Mouse (Mus musculus) embryonic facial prominence, embryonic 12.5 days (tissue): ENCODE data around the gene Spen. TPM values are rescaled to one million over a fixed set of nuclear protein-coding genes. Genes with fewer than 3 reads are reported as not detected.
"Not testable (repeated sequence)": the region's sequence is repeated elsewhere in the genome, so short reads cannot be mapped to it uniquely, and the experiment has no call there.

Experiments
- ATAC-seq: fragments of 200-750 bp; cut with Nextera tagmentation; 2 replicates; pipeline ENCODE4 v1.8.0; 2017; ENCODE audit not compliant: insufficient number of reproducible peaks, insufficient read depth, low FRiP score, low TSS enrichment
- H3K27ac ChIP-seq: fragments of 300-500 bp; sonication (generic); 2 replicates; pipeline ENCODE4 v1.5.1; 2016; ENCODE audit warnings: mild to moderate bottlenecking
- H3K27me3 ChIP-seq: fragments of 300-500 bp; sonication (generic); 2 replicates; pipeline ENCODE4 v1.6.1; 2016; ENCODE audit warnings: mild to moderate bottlenecking, moderate library complexity
- H3K36me3 ChIP-seq: fragments of 300-500 bp; sonication (generic); 2 replicates; pipeline ENCODE4 v1.6.1; 2016; ENCODE audit warnings: mild to moderate bottlenecking
- H3K4me1 ChIP-seq: fragments of 300-500 bp; sonication (generic); 2 replicates; pipeline ENCODE4 v1.6.1; 2016
- H3K4me2 ChIP-seq: fragments of 300-500 bp; sonication (generic); replicated peaks from 2 replicates; pipeline ENCODE4 v1.6.1; 2016; ENCODE audit warnings: mild to moderate bottlenecking, moderate library complexity
- H3K4me3 ChIP-seq: fragments of 300-500 bp; sonication (generic); 2 replicates; pipeline ENCODE4 v1.5.1; 2016; ENCODE audit warnings: mild to moderate bottlenecking
- H3K9ac ChIP-seq: fragments of 300-500 bp; sonication (generic); 2 replicates; pipeline ENCODE4 v1.6.1; 2016; ENCODE audit warnings: mild to moderate bottlenecking, moderate library complexity
- H3K9me3 ChIP-seq: fragments of 300-500 bp; sonication (generic); 2 replicates; pipeline ENCODE4 v1.6.1; 2016; ENCODE audit warnings: mild to moderate bottlenecking, moderate library complexity
- WGBS: fragments of 180-500 bp; shearing (Covaris S2); methylation state at CpG from one replicate; pipeline ENCODE4 v1.1.7; 2016; 5-methylcytosine and 5-hydroxymethylcytosine counted together
- polyA plus RNA-seq: library from polyadenylated mRNA; unstranded; fragments of >200 nt; fragmentation: Nextera tagmentation; extraction: Ambion mirVana; gene quantifications from 2 replicates; pipeline ENCODE4 v1.2.1, GENCODE M21; 2016

Gene Spen
- polyA plus RNA-seq, 1 experiment from 2014 or later = 15.0 TPM

DNA sequence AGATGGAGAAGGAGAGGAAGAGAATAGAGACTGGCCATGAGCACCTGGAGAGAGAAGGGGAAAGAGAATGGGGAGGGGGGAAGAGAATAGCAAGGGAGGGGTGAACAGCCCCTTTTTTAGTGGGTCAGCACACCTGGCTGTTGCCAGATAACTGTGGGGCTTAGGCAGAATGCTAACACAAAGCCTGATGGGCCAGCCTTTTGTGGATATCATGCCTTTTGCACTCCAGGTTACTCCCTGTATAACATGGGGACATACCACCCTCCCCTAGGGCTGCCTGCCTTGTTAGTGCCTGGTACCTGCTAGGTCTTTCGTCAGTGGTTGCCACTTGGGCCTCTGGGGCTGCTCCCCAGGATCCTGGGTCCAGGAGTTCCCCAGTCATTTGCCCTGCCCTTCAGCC is 32.4 kb upstream of the Spen start:
- Histone ChIP-seq H3K9me3 (no peaks in the 10 kb centered on the region), H3K4me2 (no peak overlapping the region), H3K4me1 (0 out of 2 replicates have a peak, but pooled peaks cover 4% of the 10 kb centered on the region), H3K4me3 (no peak overlapping the region), H3K36me3 (no peaks in the 10 kb centered on the region), H3K27ac (no peak overlapping the region), H3K27me3 (no peaks in the 10 kb centered on the region), H3K9ac (no peak overlapping the region)
- ATAC-seq = no peak
- WGBS = 81% methylated on average over 1 of the region's 1 CpGs

- 61% methylated on average over 6 of the region's 6 CpGs for WGBS
Measured at GRCm38 (mm10) chr4:141570004-141570403, 31.6 kb upstream of the Spen start.

DNA sequence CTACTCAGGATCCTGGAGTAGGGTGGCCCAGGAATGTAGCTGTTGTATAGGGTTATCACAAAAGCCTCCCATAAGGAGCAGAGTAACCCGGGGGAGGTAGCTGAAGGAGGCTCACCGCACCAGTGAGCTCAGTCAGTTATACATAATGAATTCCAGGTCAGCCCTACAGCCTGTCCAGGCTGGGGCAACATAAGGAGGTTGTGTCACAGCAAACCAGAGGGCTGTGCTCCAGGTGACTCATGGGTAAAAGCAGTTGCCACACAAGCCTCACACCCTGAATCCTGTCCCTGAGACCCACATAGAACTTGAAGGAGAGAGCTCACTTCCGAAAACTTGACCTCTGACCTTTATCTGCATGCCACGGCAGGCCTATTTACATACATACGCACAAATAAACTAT is 30.6 kb upstream of the Spen start:
- Histone ChIP-seq H3K4me2 (no peak overlapping the region), H3K27me3 (no peaks in the 10 kb centered on the region), H3K4me3 (no peak overlapping the region), H3K4me1 (no peaks in the 10 kb centered on the region), H3K27ac (no peak overlapping the region), H3K36me3 (no peaks in the 10 kb centered on the region), H3K9me3 (no peaks in the 10 kb centered on the region), H3K9ac (no peak overlapping the region)
- WGBS = 76% methylated on average over 5 of the region's 5 CpGs
- no peak for ATAC-seq

More at GRCm38 (mm10) chr4:141570004-141570403, 31.6 kb upstream of the Spen start:
- H3K4me3 ChIP-seq = no peak overlapping the region
- H3K27me3 ChIP-seq = no peaks in the 10 kb centered on the region
- no peaks in the 10 kb centered on the region for H3K9me3 ChIP-seq
- H3K4me2 ChIP-seq = no peak overlapping the region
- no peak overlapping the region for H3K9ac ChIP-seq
- 0 out of 2 replicates have a peak, but pooled peaks cover 2% of the 10 kb centered on the region for H3K4me1 ChIP-seq
- no peak for ATAC-seq
- no peak overlapping the region for H3K27ac ChIP-seq
- no peaks in the 10 kb centered on the region for H3K36me3 ChIP-seq

DNA sequence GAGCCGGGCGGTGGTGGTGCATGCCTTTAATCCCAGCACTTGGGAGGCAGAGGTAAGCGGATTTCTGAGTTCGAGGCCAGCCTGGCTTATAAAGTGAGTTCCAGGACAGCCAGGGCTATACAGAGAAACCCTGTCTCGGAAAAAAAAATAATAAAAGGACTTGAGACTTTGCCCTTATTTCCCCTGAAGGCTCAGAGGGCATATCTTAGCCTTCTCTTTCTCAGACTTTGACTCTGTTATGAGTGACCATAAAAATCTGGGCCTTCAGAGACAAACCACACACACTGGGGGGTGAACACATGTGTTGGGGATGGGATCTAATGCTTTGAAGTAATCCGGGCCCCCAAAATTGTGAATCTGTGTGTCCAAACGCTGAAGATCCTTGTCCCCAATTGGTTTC is 28.8 kb upstream of the Spen start:
- not testable (repeated sequence) for H3K36me3 ChIP-seq, ATAC-seq, H3K27ac ChIP-seq, H3K27me3 ChIP-seq, H3K9me3 ChIP-seq, H3K4me3 ChIP-seq, H3K4me2 ChIP-seq, H3K9ac ChIP-seq, H3K4me1 ChIP-seq
- 90% methylated on average over 7 of the region's 7 CpGs for WGBS

GRCm38 (mm10) chr4:141566187-141566586 is 27.8 kb upstream of the Spen start:
- ATAC-seq = no peak
- Histone ChIP-seq H3K4me3 (no peak overlapping the region), H3K36me3 (no peaks in the 10 kb centered on the region), H3K4me1 (no peaks in the 10 kb centered on the region), H3K4me2 (no peak overlapping the region), H3K9ac (no peak overlapping the region), H3K27me3 (no peaks in the 10 kb centered on the region), H3K9me3 (no peaks in the 10 kb centered on the region), H3K27ac (no peak overlapping the region)
- 91% methylated on average over 6 of the region's 6 CpGs for WGBS

DNA sequence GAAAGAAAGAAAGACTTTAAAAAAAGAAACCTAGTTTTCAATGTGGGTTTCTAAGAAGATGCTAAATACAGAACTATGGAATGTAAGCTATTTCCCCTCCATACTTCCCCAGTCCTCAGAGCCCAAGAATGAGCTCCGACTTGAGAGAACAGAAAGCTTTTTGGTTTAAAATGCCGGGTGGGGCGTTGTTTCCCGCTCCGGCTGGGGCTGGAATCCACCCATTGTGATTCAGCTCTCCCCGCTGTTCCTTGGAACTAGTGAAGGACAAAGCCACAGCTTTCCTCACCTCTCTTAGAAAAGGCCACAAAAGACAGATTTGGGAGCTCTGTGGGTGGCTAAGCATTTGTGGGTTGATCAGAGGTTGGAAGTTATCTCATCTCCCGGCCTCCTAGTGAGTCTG is 26.9 kb upstream of the Spen start:
- Histone ChIP-seq H3K36me3 (no peaks in the 10 kb centered on the region), H3K9me3 (no peaks in the 10 kb centered on the region), H3K27me3 (no peaks in the 10 kb centered on the region), H3K9ac (no peak overlapping the region), H3K4me1 (no peaks in the 10 kb centered on the region), H3K27ac (no peak overlapping the region), H3K4me3 (no peak overlapping the region), H3K4me2 (no peak overlapping the region)
- no peak for ATAC-seq
- WGBS = 53% methylated on average over 7 of the region's 7 CpGs

- Histone ChIP-seq H3K4me2 (no peak overlapping the region), H3K27ac (no peak overlapping the region), H3K36me3 (no peaks in the 10 kb centered on the region), H3K9ac (no peak overlapping the region), H3K27me3 (no peaks in the 10 kb centered on the region), H3K9me3 (no peaks in the 10 kb centered on the region), H3K4me1 (no peaks in the 10 kb centered on the region), H3K4me3 (no peak overlapping the region)
- WGBS = 73% methylated on average over 3 of the region's 3 CpGs
- ATAC-seq = no peak
Measured at GRCm38 (mm10) chr4:141564660-141565059, 26.3 kb upstream of the Spen start.

GRCm38 (mm10) chr4:141564209-141564608 is 25.8 kb upstream of the Spen start:
- Histone ChIP-seq H3K27me3 (no peaks in the 10 kb centered on the region), H3K9me3 (no peaks in the 10 kb centered on the region), H3K4me2 (no peak overlapping the region), H3K4me1 (0 out of 2 replicates have a peak, but pooled peaks cover 1% of the 10 kb centered on the region), H3K36me3 (no peaks in the 10 kb centered on the region), H3K9ac (no peak overlapping the region), H3K4me3 (no peak overlapping the region), H3K27ac (no peak overlapping the region)
- no peak for ATAC-seq
- 91% methylated on average over 4 of the region's 4 CpGs for WGBS

DNA sequence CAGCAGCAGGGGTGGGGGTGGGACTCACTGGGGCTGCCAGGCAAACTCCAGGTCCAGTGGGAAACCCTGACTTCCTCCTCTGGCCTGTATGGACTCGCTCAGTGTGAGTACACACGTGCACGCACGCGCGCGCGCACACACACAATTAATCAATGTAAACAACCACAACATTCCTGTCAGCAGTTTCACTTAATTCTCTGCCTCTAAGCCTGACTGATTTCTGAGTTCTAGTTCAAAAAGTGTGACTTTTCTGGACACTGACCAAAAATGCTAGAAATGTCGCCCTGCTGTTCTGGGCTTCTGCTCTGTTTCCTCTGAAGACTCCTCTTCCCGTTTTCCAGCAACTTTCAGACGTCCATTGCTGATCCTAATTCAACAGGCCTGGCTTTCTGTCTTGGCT is 23.9 kb upstream of the Spen start:
- no peak overlapping the region for H3K4me2 ChIP-seq
- no peaks in the 10 kb centered on the region for H3K9me3 ChIP-seq
- WGBS = 78% methylated on average over 11 of the region's 11 CpGs
- H3K4me1 ChIP-seq = peaks cover 9% of the 10 kb centered on the region
- H3K4me3 ChIP-seq = no peak overlapping the region
- no peaks in the 10 kb centered on the region for H3K27me3 ChIP-seq
- no peak for ATAC-seq
- H3K36me3 ChIP-seq = no peaks in the 10 kb centered on the region
- H3K27ac ChIP-seq = no peak overlapping the region
- H3K9ac ChIP-seq = no peak overlapping the region

GRCm38 (mm10) chr4:141561331-141561919 is 23.0 kb upstream of the Spen start:
- not testable (repeated sequence) for H3K36me3 ChIP-seq, H3K27me3 ChIP-seq, ATAC-seq, H3K4me3 ChIP-seq, H3K4me2 ChIP-seq, H3K27ac ChIP-seq, H3K9ac ChIP-seq, H3K4me1 ChIP-seq, H3K9me3 ChIP-seq
- 74% methylated on average over 5 of the region's 5 CpGs for WGBS

GRCm38 (mm10) chr4:141559898-141560263 is 21.5 kb upstream of the Spen start:
- H3K9me3 ChIP-seq = no peaks in the 10 kb centered on the region
- no peaks in the 10 kb centered on the region for H3K36me3 ChIP-seq
- H3K4me1 ChIP-seq = peaks cover 9% of the 10 kb centered on the region
- ATAC-seq = no peak; the same call in 1 of the 2 replicates
- H3K9ac ChIP-seq = peak overlapping the region; percentile 35; the same call in 1 of the 2 replicates
- H3K27me3 ChIP-seq = no peaks in the 10 kb centered on the region
- WGBS = 3% methylated on average over 9 of the region's 9 CpGs
- H3K27ac ChIP-seq = peak overlapping the region; percentile 85
- H3K4me3 ChIP-seq = peak overlapping the region; percentile 45
- H3K4me2 ChIP-seq = peak overlapping the region; percentile 80

DNA sequence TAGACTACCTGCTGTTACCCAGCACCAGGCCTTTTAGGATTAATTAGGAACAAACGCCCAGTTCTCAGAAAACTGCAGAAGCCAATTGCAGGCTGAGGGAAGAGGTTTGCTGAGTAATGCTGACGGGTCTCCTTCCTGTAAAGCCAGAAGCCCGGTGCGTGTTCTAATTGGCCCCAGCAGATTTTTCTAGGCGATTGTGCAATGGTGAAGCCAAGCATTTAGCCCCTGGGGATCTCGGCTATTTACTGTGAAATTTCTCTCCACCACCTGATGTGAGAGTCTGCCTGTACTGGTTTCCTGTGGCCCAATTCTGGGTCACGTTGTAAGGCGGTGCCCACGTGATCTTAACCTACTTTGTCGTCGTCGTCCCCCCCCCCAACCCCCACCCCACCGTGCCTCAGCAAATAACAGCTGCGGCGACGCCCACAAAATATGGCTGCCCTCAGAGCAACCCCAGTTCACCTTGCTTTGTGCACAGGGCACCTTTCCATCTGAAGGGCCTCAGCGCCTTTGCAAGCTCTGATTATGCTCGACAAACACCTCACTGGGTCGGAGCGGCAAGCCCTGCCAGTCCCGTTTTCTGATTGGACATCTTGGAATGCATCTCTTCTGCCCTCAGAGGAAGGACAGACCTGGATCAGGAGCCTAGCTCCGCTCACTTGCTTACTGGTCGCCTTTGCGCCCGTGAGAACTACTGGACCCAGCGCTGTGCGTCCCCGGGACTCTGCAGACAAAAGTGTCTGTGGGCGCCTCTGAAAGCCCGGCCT is 20.9 kb upstream of the Spen start:
- Histone ChIP-seq H3K9me3 (no peaks in the 10 kb centered on the region), H3K4me3 (peak overlapping the region; percentile 45)
- WGBS = 1% methylated on average over 30 of the region's 30 CpGs

More for the DNA sequence above, 20.9 kb upstream of the Spen start:
- H3K4me1 ChIP-seq = peaks cover 9% of the 10 kb centered on the region
- peak overlapping the region; percentile 35; the same call in 1 of the 2 replicates for H3K9ac ChIP-seq
- peak overlapping the region; percentile 85 for H3K27ac ChIP-seq
- H3K27me3 ChIP-seq = no peaks in the 10 kb centered on the region
- peak overlapping the region; percentile 80 for H3K4me2 ChIP-seq
- peak; percentile 44 for ATAC-seq
- H3K36me3 ChIP-seq = no peaks in the 10 kb centered on the region
